Mouse (Mus musculus): ENCODE results near the gene Efs. TPM values are rescaled to one million over a fixed set of nuclear protein-coding genes. Genes with fewer than 3 reads are reported as not detected.

The Efs gene
- total RNA-seq, 2 experiments from 2014 or later, result 16.8 to 17.9 TPM

- DNase-seq (ENCODE audit: low spot score in 2 of 2), result no peak
These were observed 49.9 kb downstream of the Efs start for GRCm38 (mm10) chr14:54875844-54876538.

- DNase-seq (ENCODE audit: low spot score in 2 of 2), result no peak
These were observed 51.8 kb downstream of the Efs start for GRCm38 (mm10) chr14:54874165-54874564.

GRCm38 (mm10) chr14:54870861-54871260 lies 55.1 kb downstream of the Efs start, which contains the start of gene Homez:
Homez (minus strand) TSS chr14:54870961.
- no peak for DNase-seq (ENCODE audit: low spot score in 2 of 2)

GRCm38 (mm10) chr14:54868026-54868425 lies 57.9 kb downstream of the Efs start:
- DNase-seq (ENCODE audit: low spot score in 2 of 2), result no peak

- DNase-seq (ENCODE audit: low spot score in 2 of 2), result no peak
These were observed 59.0 kb downstream of the Efs start for GRCm38 (mm10) chr14:54866936-54867335.

Small RNA genes within 50 kb of the gene (microRNA-seq; reads per million reads assigned to microRNA genes)
- gene Mir208a (1.6 to 6.5 reads per million in 2 experiments), gene Mir208b (0.67 to 2.4 reads per million in 2 experiments)

Other genes with a start within 250 kb of the Efs start
- gene 1700123O20Rik, start 239.9 kb downstream of the Efs start, total RNA-seq (2021), result 10 to 100 TPM; 25.5 to 28.1 TPM
- 100 to 1,000 TPM; 208 to 213 TPM for gene Acin1, start 239.2 kb downstream of the Efs start, total RNA-seq (2021)
- gene Gm29776, start 227.3 kb downstream of the Efs start, total RNA-seq (2021), result not detected
- not detected for gene Cebpe, start 214.0 kb downstream of the Efs start, total RNA-seq (2021)
- 10 to 100 TPM; 63.7 to 66.3 TPM for gene Slc7a8, start 144.2 kb downstream of the Efs start, total RNA-seq (2021)
- gene Rnf212b, start 112.0 kb downstream of the Efs start, total RNA-seq (2021), result not detected
- 10 to 100 TPM; 16.6 to 16.8 TPM for gene Homez, start 55.2 kb downstream of the Efs start, total RNA-seq (2021)
- 10 to 100 TPM; 36.7 to 40.0 TPM for gene Ppp1r3e, start 48.6 kb downstream of the Efs start, total RNA-seq (2021)
- gene Bcl2l2, start 42.7 kb downstream of the Efs start, total RNA-seq (2021), result 10 to 100 TPM; 68.8 to 72.1 TPM
- gene Gm20521, start 42.7 kb downstream of the Efs start, total RNA-seq (2021), result 1 to 10 TPM in 1 of 2 experiments, not detected in 1; 9.9 TPM
- gene Pabpn1, start 33.6 kb downstream of the Efs start, total RNA-seq (2021), result 100 to 1,000 TPM; 266 to 288 TPM
- gene Slc22a17, start 13.0 kb downstream of the Efs start, total RNA-seq (2021), result 100 to 1,000 TPM; 606 to 608 TPM
- not detected for gene Il25, start 6.6 kb upstream of the Efs start, total RNA-seq (2021)
- 10 to 100 TPM; 33.5 to 37.0 TPM for gene Cmtm5, start 10.1 kb upstream of the Efs start, total RNA-seq (2021)
- 1 to 10 TPM; 3.1 to 4.9 TPM for gene Myh6, start 40.8 kb upstream of the Efs start, total RNA-seq (2021)
- gene Gm17428, start 50.8 kb upstream of the Efs start, total RNA-seq (2021), result not detected
- gene Myh7, start 68.5 kb upstream of the Efs start, total RNA-seq (2021), result 1 to 10 TPM; 4.4 to 7.4 TPM
- 10 to 100 TPM; 30.0 to 39.1 TPM for gene Ngdn, start 89.3 kb upstream of the Efs start, total RNA-seq (2021)
- gene Zfhx2, start 166.2 kb upstream of the Efs start, total RNA-seq (2021), result 10 to 100 TPM; 34.0 to 39.3 TPM
- gene Thtpa, start 168.7 kb upstream of the Efs start, total RNA-seq (2021), result 10 to 100 TPM; 26.5 to 31.1 TPM
- gene Ap1g2, start 180.5 kb upstream of the Efs start, total RNA-seq (2021), result 10 to 100 TPM; 19.2 to 20.6 TPM
- 100 to 1,000 TPM; 410 to 431 TPM for gene Jph4, start 190.8 kb upstream of the Efs start, total RNA-seq (2021)

Data from layer of hippocampus, postnatal 10 days (tissue).